31 mouse cellular contexts compared by ENCODE assay signal in genomic region chr1:187175991-187176390, GRCm38 (mm10). TPM values are rescaled to one million over a fixed set of nuclear protein-coding genes. Genes with fewer than 3 reads are reported as not detected.
"Had no signal": no experiment of that assay in that cellular context is flagged by ENCODE, and none has a peak within 500 bp of the region (broad histone marks: within the 10 kb centered on the region; RNA-seq: fewer than 3 reads in every experiment).

No protein-coding gene starts in this region.

- H3K9me3 ChIP-seq: embryonic facial prominence, embryonic 10.5 days; embryonic facial prominence, embryonic 12.5 days; embryonic facial prominence, embryonic 13.5 days; embryonic facial prominence, embryonic 15.5 days; forebrain, embryonic 10.5 days; forebrain, embryonic 12.5 days; forebrain, embryonic 13.5 days; forebrain, embryonic 15.5 days had no signal

- DNase-seq: cerebellum, adult 2 months; cerebellum, adult 8-10 months; cerebellum, adult 9-10 months; cerebellum, adult 9-11 months; cerebellum, postnatal 10 days; cerebellum, postnatal 14 days; cerebellum, postnatal 25 days; cerebellum, postnatal 36 days; embryo, embryonic 11 days; forebrain, postnatal 0 days; gastrocnemius, adult 2 months; gastrocnemius, postnatal 10 days; gastrocnemius, postnatal 14 days; gastrocnemius, postnatal 25 days; gastrocnemius, postnatal 36 days; heart, adult 11 months; heart, adult 18-20 months; heart, adult 2 months had no signal

- H3K4me3 ChIP-seq: embryonic facial prominence, embryonic 10.5 days; embryonic facial prominence, embryonic 12.5 days; embryonic facial prominence, embryonic 13.5 days; embryonic facial prominence, embryonic 15.5 days; erythroblast, embryonic 14.5 days; forebrain, embryonic 10.5 days; forebrain, embryonic 12.5 days; forebrain, embryonic 13.5 days; forebrain, embryonic 15.5 days; gastrocnemius, adult 2 months; heart, adult 2 months had no signal

- H3K4me1 ChIP-seq: embryonic facial prominence, embryonic 10.5 days; embryonic facial prominence, embryonic 12.5 days; embryonic facial prominence, embryonic 13.5 days; embryonic facial prominence, embryonic 15.5 days; forebrain, embryonic 12.5 days; forebrain, embryonic 13.5 days; forebrain, embryonic 15.5 days had no signal

- H3K27me3 ChIP-seq: embryonic facial prominence, embryonic 12.5 days; embryonic facial prominence, embryonic 13.5 days; embryonic facial prominence, embryonic 15.5 days; forebrain, embryonic 12.5 days; forebrain, embryonic 13.5 days; forebrain, embryonic 15.5 days had no signal

- H3K36me3 ChIP-seq: embryonic facial prominence, embryonic 10.5 days; embryonic facial prominence, embryonic 12.5 days; embryonic facial prominence, embryonic 13.5 days; embryonic facial prominence, embryonic 15.5 days; forebrain, embryonic 10.5 days; forebrain, embryonic 12.5 days; forebrain, embryonic 15.5 days had no signal

- H3K27ac ChIP-seq: embryonic facial prominence, embryonic 10.5 days; embryonic facial prominence, embryonic 12.5 days; embryonic facial prominence, embryonic 13.5 days; embryonic facial prominence, embryonic 15.5 days; forebrain, embryonic 10.5 days; forebrain, embryonic 12.5 days; forebrain, embryonic 13.5 days; forebrain, embryonic 15.5 days; gastrocnemius, adult 2 months; heart, adult 2 months had no signal

- ATAC-seq: forebrain, embryonic 13.5 days; forebrain, embryonic 14.5 days; forebrain, embryonic 15.5 days; forebrain, embryonic 16.5 days; forebrain, postnatal 0 days had no signal

- H3K4me2 ChIP-seq: embryonic facial prominence, embryonic 12.5 days; embryonic facial prominence, embryonic 13.5 days; embryonic facial prominence, embryonic 15.5 days; forebrain, embryonic 12.5 days; forebrain, embryonic 13.5 days; forebrain, embryonic 15.5 days had no signal

- H3K9ac ChIP-seq: embryonic facial prominence, embryonic 12.5 days; embryonic facial prominence, embryonic 13.5 days; embryonic facial prominence, embryonic 15.5 days; forebrain, embryonic 12.5 days; forebrain, embryonic 13.5 days; forebrain, embryonic 15.5 days; forebrain, postnatal 0 days had no signal

RNA-seq across cellular contexts. Expression of gene Spata17, which starts 39.3 kb away (rescaled TPM):
- total RNA-seq: gastrocnemius, adult 2 months; gastrocnemius, adult 8-10 months; gastrocnemius, postnatal 14 days; gastrocnemius, postnatal 36 days; gastrocnemius, postnatal 4 days had no signal
- polyA plus RNA-seq: erythroblast, embryonic 14.5 days had no signal
